In genomic region chr6:67027438-67028142, GRCm38 (mm10) we compare ENCODE assay signal across 21 mouse cellular contexts. TPM values are rescaled to one million over a fixed set of nuclear protein-coding genes. Genes with fewer than 3 reads are reported as not detected.
DNase-seq lines count a peak whose midpoint lies in the region; ATAC-seq and TF ChIP-seq lines count a peak whose summit lies in the region.
"Had no signal": no experiment of that assay in that cellular context is flagged by ENCODE, and none has a peak within 500 bp of the region (broad histone marks: within the 10 kb centered on the region; RNA-seq: fewer than 3 reads in every experiment).

No protein-coding gene starts in this region.

- WGBS in lung, postnatal 0 days, result 64% methylated on average over 9 of the region's 9 CpGs

- H3K27me3 ChIP-seq in lung, postnatal 0 days (replicated peaks; ENCODE audit: insufficient read depth, low read length), result no peaks in the 10 kb centered on the region
- H3K27me3 ChIP-seq: embryonic facial prominence, embryonic 15.5 days; stomach, embryonic 15.5 days had no signal

- intact Hi-C loops in heart, postnatal 25 days (cut with DNase I), result no loop called here

- no peak overlapping the region for H3K9ac ChIP-seq in lung, postnatal 0 days (replicated peaks; ENCODE audit: low read depth)
- H3K9ac ChIP-seq: embryonic facial prominence, embryonic 15.5 days; heart, embryonic 13.5 days; liver, embryonic 14.5 days; midbrain, embryonic 12.5 days; stomach, embryonic 15.5 days had no signal

- H3K9me3 ChIP-seq in lung, postnatal 0 days (ENCODE audit: low read length), result no peaks in the 10 kb centered on the region
- H3K9me3 ChIP-seq: embryonic facial prominence, embryonic 15.5 days; heart, embryonic 13.5 days; midbrain, embryonic 12.5 days; stomach, embryonic 15.5 days had no signal

- ATAC-seq in lung, postnatal 0 days, result no peak
- peak; percentile 75 for ATAC-seq in megakaryocyte progenitor cell, adult 5-6 weeks (replicated peaks; ENCODE audit: poor library complexity)
- ATAC-seq: inflammation-experienced regulatory T-cells, adult 6 months had no signal

- TF ChIP-seq CTCF in lung, postnatal 0 days (IDR thresholded peaks at IDR 0.05), result no peak

- DNase-seq in adrenal gland, adult 8-10 months, result peak; percentile 22
- no peak for DNase-seq in adrenal gland, adult 18-20 months (ENCODE audit: low spot score in 2 of 2)
- DNase-seq in lung, postnatal 36 days, result peak; percentile 29
- no peak for DNase-seq in lung, postnatal 0 days (ENCODE audit: low spot score)
- peak; percentile 52 for DNase-seq in adrenal gland, postnatal 14 days
- DNase-seq in heart, postnatal 25 days (ENCODE audit: low spot score), result no peak
- no peak for DNase-seq in gastrocnemius, postnatal 4 days (ENCODE audit: low spot score in 2 of 2)
- DNase-seq: B cell, adult 2 months; cerebellum, adult 9-11 months; embryo, embryonic 11 days; gastrocnemius, postnatal 25 days; layer of hippocampus, postnatal 36 days; lung, postnatal 14 days; spleen, adult 18-20 months had no signal

- TF ChIP-seq EP300 in lung, postnatal 0 days (IDR thresholded peaks at IDR 0.05), result no peak

- H3K4me3 ChIP-seq in lung, postnatal 0 days (ENCODE audit: low read depth, low read length), result no peak overlapping the region
- H3K4me3 ChIP-seq: embryonic facial prominence, embryonic 15.5 days; heart, embryonic 13.5 days; midbrain, embryonic 12.5 days; stomach, embryonic 15.5 days had no signal

- H3K36me3 ChIP-seq in lung, postnatal 0 days (ENCODE audit: insufficient read depth, low read length), result no peaks in the 10 kb centered on the region
- H3K36me3 ChIP-seq: embryonic facial prominence, embryonic 15.5 days; heart, embryonic 13.5 days; midbrain, embryonic 12.5 days; stomach, embryonic 15.5 days had no signal

- H3K27ac ChIP-seq in lung, postnatal 0 days (ENCODE audit: low read length), result no peak overlapping the region
- H3K27ac ChIP-seq: embryonic facial prominence, embryonic 15.5 days; heart, embryonic 13.5 days; liver, embryonic 14.5 days; midbrain, embryonic 12.5 days; stomach, embryonic 15.5 days had no signal

- no peak overlapping the region for H3K4me2 ChIP-seq in lung, postnatal 0 days (replicated peaks; ENCODE audit: low read depth, low read length)
- H3K4me2 ChIP-seq: embryonic facial prominence, embryonic 15.5 days; heart, embryonic 13.5 days; midbrain, embryonic 12.5 days; stomach, embryonic 15.5 days had no signal

- no peaks in the 10 kb centered on the region for H3K4me1 ChIP-seq in lung, postnatal 0 days (ENCODE audit: insufficient read depth, low read depth, low read length)
- H3K4me1 ChIP-seq: embryonic facial prominence, embryonic 15.5 days; stomach, embryonic 15.5 days had no signal

RNA-seq across cellular contexts. Expression of gene Gadd45a, which starts 9.7 kb away (rescaled TPM):
- total RNA-seq in adrenal gland, adult 8-10 months (2022), result 10 to 100 TPM; 16.4 to 36.1 (median 22.2) TPM
- 10 to 100 TPM; 10.6 to 27.8 TPM for total RNA-seq in adrenal gland, adult 18-20 months (2021)
- 34.7 and 35.7 TPM in 2 replicates for polyA plus RNA-seq in lung, postnatal 0 days (2015; fragmentation: Nextera tagmentation; extraction: Ambion mirVana)
- 15.1 and 25.8 TPM in 2 replicates for total RNA-seq in adrenal gland, postnatal 14 days (2021)
- 50.6 and 58.0 TPM in 2 replicates for total RNA-seq in megakaryocyte progenitor cell, adult 5-6 weeks (2015)
- total RNA-seq in megakaryocyte progenitor cell, adult 5-6 weeks (2017), result 40.4 and 64.3 TPM in 2 replicates
- total RNA-seq in heart, postnatal 25 days (2021), result 10 to 100 TPM; 16.1 to 20.0 TPM
- 10 to 100 TPM; 31.5 to 35.5 TPM for total RNA-seq in gastrocnemius, postnatal 4 days (2021)

Comparison
In these comparisons a context has a peak if more than half of its experiments do, and no peak if none do; other contexts are left out.
1. DNase-seq: peak in adrenal gland, adult 8-10 months (single experiment), lung, postnatal 36 days (single experiment) and adrenal gland, postnatal 14 days (single experiment); none in adrenal gland, adult 18-20 months (0 of 2), lung, postnatal 0 days (single experiment), heart, postnatal 25 days (single experiment) and gastrocnemius, postnatal 4 days (0 of 2).